Mouse (Mus musculus): ENCODE data around the gene Srp72.

GRCm38 (mm10) chr5:77044362-77044761, 69.9 kb downstream of the Srp72 start:
- TF ChIP-seq CTCF (IDR thresholded peaks at IDR 0.05; ENCODE audit: low read depth) (no peak), EP300 (optimal IDR thresholded peaks at IDR 0.05) (no peak)
